Mouse (Mus musculus): ENCODE results near the gene Gnb1l.

Gnb1l gene

DNA sequence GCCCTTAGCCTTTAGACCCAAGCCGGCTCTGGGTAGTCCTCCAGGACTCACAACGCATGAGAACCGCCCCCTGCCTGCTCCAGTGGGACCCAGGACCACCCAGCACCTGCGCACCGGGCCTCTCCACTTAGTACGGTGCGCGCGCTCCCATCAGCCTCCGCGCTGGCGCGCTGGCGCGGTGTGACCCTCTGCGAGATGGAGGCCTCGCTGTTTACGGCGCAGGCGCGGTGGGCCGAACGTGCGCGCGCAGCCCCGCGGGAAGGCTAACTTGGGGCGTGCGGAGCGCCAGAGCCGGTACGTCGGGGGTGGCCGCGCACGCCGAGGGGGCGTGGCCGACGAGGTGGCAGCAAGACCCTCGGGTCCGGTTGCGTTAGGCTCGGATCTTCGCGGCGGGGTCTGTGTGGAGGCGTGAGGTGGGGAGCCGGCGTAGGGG is at the start of gene Gnb1l, which contains the start of gene Rtl10:
Gene Gnb1l, plus strand, starts transcription at position 156 of the 433 bp plus-strand sequence.
Gene Rtl10, plus strand, starts transcription at position 344 of the 433 bp plus-strand sequence.
- DNase-seq (ENCODE audit: low spot score in 2 of 2), result peak; percentile 96 to 97

DNA sequence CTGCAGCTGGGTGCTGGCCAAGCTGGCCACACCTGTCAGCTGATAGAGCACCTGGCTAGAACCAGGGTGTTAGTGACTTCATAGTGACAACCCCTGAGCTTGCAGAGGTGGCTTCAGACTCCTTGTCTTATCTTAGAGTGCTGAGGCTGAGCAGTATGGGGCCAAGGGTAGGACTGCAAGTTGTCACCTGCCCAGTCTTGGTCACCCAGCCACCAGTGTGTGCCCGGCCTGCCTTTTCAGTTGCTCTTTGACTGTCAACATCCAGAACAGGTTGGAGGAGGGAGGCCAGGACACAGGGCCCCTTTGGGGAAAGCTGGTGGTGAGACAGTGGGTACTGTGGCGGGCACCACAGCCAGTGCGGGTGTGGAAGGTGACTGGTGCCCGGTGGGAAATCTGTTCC is 49.5 kb upstream of the Gnb1l start:
- no peak for DNase-seq (ENCODE audit: low spot score in 2 of 2)

DNA sequence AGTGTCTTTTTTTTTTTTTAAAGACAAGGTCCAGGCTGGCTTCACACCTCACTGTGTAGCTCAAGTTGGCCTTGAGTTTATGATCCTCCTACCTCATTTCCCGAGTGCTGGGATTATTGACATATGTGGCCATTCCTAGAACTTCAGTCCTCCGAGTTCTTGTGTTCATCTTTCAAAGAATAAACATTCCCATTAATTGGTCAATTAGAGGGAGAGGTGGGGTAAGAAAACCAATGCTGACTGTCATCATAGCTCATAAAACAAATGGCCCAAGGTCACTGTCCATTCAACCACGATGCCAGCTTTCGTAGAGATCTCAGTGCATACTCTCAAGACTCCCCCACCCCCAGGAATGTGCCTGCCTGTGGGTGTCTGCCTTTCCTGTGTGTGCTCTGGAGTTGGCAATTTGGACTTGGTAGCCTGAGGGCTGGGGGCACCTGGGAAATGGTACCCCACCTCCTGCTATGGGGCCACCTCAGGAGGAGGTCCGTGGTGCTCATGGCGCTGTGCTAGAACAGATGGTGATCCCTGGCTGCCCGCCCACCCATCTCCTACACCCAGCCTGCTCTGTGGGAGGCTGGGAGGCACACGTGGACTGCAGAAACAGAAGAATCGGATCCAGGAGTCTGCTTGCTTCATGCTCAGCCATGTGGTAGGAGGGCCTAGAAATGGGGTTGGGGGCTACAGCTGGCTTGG is 46.9 kb upstream of the Gnb1l start:
- DNase-seq (ENCODE audit: low spot score in 2 of 2), result no peak

DNA sequence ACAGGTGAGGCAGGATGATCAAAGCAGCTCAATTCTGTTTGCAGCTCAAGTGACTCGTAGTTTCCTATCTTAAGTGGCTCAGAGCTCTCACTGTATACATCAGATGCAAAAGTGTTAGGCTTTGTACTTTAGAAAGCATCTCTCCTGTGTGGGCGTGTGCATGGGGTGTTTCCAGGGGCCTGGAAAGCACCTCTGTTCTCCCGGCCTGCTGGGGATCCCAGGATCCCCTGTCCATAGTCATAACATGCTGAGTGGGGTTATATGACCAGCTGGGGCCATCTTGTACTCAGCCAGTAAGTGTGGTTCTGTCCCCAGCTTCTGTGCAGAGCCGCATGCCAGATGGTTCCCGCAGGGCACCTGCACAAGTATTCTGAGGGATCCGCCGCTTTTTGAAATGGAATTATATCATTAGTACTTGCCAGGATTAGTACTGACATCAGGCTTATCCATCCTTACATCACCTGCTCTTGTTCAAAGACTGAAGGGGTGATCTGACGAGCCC is 46.1 kb upstream of the Gnb1l start:
- no peak for DNase-seq (ENCODE audit: low spot score in 2 of 2)

DNA sequence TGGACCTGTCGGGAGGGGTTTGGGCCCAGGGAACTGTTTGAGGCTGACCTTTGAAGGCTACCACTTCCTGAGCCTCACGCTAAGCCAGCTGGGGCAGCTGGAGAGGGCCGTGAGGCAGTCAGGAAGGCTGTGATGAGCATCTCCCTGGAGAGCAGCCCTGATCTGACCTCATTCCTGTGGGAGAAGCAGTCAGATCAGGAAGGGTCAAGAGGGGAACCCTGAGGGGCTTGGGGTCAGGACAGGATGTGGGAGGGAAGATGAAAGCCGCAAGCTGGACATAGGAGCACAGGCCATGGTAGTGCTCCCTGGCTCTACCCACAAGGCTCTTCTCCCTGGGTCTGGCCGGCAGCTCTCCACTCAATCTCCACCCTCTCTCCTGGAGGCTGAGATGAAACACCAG is 44.7 kb upstream of the Gnb1l start:
- no peak for DNase-seq (ENCODE audit: low spot score in 2 of 2)

DNA sequence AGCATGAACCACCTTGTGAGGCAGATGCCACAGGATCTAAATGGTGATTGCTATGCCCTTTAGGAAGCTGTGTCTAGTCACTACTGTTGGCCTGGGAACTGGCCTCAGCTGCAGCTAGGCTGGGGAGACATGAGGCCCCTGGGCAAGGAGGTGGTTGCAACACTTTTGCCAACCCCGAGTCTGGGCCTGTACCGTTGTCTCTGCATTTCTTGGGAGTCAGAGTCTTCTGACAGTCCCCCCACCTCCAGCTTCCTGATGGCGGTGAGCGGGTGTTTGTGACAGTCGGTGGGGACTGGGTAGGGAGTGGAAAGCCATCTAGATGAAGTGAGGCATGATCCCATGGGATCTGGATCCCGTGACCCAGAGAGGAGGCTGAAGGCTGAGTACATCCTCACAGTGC is 43.1 kb upstream of the Gnb1l start:
- DNase-seq (ENCODE audit: low spot score in 2 of 2), result no peak

DNA sequence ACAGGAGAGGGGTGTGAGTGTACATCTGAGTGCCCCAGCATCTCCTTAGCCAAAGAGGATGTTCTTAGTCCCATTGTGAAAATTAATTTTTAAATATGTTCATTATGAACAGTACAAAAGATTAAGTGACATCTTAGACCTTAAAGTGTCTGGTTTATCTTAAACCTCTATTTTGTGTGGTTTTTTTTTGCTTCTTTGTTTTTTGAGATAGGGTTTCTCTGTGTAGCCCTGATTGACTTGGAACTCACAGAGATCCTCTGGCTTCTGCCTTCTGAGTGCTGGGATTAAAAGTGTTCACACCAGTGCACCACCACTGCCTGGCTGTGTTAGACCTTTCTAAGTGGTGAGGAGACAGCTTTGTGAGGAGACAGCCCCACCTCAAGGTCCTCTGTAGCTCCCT is 39.9 kb upstream of the Gnb1l start:
- DNase-seq (ENCODE audit: low spot score in 2 of 2), result no peak

DNA sequence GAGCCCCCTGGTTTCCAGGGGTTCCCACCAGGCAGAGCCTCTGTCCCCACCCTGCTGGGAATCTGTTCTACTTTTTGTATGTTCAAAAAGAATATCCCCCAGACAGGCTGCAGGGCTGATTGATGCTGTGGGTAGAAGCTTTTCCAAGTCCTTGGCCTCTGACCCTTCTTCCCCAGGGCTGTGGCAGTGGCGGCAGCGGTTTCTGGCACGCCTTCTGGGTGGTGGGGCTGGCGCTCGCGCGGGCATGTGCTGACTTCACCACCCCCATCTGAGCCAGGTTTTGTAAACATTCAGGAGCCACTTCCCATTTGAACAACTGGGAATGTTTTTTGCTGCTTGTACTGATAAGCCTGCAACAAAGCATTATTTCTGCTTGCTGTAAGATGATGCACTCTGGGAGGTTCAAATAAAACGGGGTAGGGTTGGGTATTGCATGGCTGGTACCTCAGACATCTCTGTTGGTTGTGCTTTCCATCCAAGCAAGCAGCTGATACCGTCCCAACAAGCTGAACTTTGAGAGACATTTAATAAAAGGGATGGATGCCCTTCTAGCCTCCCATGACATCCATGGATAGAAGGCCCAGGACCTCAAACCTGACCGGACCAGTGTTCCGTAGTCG is 39.1 kb upstream of the Gnb1l start:
- peak; percentile 58 to 69 for DNase-seq (ENCODE audit: low spot score in 2 of 2)

DNA sequence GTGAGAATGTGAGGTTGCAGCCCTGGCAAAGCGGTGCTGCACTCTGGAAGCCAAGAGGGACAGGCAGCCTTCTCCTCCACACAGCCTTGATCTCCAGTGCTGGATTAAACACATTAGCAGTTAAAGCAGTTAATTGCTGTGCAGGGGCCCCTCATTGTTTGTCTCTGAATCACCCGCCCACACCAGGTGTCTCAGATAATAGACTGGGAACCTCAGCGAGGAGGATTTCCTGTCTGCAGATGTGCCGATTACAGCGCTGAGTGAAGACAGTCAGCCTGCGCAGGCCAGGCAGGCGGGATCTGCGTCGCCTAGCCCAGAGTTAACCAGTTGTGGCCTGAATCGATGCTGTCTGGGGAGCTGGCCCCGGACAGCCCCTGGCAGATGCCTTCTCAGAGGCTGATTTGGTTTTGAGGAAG is 38.5 kb upstream of the Gnb1l start:
- DNase-seq (ENCODE audit: low spot score in 2 of 2), result peak; percentile 82 to 86

DNA sequence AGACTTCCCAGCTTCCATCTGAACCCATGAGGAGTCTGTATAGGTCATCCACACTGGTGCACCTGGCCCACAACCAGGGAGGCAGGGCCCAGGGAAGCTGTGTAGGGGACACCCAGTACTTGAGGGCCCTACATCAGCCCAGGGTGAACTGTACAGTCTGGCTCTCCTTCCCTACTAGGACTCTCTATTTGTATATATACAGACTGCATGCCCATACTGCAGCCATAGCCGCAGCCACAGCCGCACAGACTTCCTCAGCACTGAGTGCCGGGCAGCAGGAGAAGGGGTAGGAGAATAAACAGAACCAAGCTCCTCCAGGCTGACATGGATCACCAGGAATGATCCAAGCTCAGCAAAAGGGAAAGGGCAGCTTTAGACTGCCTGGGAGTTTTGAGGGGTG is 37.7 kb upstream of the Gnb1l start:
- no peak for DNase-seq (ENCODE audit: low spot score in 2 of 2)

DNA sequence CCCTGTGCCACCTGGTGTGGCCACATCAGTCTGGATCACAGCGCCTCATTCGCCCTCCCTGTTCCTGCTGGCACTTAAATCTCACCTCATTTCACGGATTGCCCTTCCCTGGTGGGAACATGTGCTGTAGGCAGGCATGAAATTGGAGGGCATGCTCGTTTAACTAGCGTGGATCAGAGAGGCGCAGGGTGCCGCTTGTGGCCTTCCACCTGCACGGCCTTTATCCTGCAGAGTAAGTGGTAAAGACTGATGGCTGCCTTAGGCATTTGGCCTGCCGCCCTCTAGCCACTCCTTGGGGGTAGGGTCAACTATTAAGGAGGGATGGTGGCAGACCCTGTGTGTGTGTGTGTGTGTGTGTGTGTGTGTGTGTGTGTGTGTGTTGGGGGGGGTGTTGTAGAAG is 36.5 kb upstream of the Gnb1l start:
- DNase-seq (ENCODE audit: low spot score in 2 of 2), result peak in 1 of 2 experiments; percentile 38

DNA sequence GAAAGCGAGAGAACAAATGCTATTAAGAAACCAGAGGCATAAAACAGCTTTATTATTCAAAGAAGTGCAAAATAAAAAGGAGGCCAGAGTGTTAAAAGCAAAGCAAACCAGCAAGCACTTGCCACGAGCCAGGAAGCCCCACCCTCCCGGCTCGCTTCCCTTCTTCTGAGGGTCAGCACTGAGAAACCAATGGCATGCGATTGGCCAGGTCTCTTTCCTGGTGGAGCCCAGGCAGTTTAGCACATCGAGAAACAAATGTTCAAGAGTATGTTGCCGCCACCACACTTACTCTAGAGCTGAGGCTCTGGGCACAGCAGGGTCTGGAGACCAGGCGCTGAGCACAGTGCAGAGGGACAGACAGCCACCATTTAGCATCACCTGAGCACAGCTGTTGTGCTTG is 35.9 kb upstream of the Gnb1l start:
- peak in 1 of 2 experiments; percentile 46 for DNase-seq (ENCODE audit: low spot score in 2 of 2)

DNA sequence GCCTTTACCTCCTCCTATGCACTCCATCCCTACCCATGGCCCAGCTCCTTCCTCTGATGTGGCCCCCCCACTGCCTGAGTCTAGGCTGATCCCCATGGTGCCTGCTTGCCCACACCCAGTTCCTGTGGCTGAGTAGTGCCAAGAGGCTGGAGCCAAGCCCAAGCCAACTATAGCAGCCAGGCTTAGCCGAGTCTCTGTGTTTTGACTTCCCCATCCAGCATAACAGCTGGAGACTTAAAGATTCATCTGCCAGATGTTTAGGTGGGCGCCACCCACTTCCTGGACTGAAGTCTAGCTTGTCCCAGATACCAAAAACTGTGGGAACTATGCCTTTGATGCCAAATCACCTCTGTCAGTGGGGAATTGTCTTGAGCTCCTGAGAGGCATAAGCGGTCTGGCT is 34.2 kb upstream of the Gnb1l start:
- DNase-seq (ENCODE audit: low spot score in 2 of 2), result no peak

DNA sequence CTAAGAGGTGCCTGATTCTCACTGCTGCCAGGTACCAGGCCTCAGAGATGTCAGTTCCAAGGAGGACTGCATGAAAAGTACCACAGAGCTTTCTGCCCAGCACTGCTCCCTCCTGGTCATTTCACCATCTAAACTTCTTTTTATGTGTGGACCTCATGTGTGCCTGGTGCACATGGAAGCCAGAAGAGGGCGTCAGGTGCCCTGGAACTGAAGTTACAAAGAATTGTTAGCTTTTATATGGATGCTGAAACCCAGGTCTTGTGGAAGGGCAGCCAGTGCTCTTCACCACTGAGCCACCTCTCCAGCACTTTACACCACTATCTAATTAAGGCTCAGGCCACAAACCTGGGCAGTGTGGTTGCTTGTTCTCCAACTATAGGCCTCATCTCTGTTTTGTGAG is 27.7 kb upstream of the Gnb1l start:
- DNase-seq (ENCODE audit: low spot score in 2 of 2), result no peak

DNA sequence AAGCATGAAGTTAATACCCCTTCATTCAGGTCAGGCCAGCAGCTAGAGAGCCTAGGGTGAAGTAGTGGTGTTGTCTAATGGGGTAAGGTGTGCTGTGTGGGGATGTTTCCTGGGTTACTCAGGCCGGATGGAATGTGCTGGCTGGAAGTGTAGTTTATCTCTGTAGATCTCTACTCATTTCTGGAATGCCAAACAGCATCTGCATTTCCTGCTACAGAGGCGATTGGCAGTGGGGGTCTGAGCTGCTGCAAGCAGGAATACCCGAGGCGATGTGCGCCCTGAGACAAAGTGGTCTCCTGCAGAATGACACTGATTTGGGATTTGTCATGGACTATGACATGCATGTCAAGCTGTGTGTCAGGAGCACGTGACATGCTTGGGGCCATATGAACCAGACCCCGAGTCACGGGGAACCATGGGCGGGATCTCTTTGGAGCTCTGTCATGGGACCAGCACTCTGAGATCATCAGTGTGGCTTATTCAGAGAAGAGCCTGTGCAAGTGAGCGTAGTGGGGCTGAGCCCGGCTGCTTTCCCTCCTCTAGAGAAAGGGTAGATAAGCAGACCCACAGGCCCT is 27.0 kb upstream of the Gnb1l start:
- no peak for DNase-seq (ENCODE audit: low spot score in 2 of 2)

DNA sequence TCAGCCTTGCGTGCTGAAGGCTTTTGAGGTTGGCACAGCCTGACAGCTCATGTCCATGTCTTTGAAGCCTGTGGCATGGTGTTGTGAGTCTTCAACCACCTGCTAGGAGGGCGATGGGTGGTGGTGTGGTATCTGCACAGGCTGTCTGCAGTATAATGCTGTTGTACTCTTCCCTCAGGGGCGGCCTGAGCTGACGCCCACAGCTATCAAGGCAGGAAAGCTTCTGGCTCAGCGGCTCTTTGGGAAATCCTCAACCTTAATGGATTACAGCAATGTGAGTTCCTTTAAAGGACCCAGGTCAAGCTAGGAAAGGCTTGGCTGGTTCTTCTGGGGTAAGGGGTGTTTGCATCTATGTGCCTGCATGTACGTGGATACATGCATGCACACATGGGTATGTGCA is 26.5 kb upstream of the Gnb1l start:
- no peak for DNase-seq (ENCODE audit: low spot score in 2 of 2)

DNA sequence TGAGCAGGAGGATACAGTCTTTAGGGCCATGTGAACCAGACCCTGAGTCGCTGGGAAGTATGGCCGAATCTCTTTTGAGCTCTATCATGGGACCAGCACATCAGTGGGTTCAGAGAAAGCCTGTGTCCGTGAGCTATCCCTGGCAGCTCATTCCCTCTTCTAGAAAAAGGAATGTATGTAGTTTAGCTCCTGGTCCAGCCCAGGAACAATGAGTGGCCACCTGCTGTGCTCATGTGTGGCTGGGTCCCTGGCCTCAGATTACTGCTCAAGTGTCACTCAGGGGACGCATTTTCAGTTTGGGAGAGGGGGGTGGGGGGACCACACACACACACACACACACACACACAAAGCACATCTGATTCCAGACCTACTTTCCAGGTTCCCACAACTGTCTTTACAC is 26.1 kb upstream of the Gnb1l start:
- DNase-seq (ENCODE audit: low spot score in 2 of 2), result no peak

DNA sequence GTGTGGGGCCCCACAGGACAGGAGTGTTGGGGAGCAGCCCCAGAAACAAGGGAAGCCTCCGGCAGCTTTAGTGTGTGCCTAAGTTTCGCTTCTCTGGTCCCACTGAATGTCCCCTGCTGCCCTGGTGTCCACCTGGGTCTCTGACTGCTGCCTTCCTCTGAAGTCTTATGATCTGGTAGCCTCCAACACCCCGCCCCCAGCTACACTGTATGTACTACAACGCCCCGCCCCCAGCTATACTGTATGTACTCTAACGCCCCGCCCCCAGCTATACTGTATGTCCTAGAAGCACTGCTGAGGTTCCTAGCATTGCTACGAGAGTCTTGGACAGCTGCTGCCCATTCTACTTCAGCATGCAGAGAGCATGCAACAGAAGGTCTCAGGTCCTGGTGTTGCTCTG is 25.5 kb upstream of the Gnb1l start:
- DNase-seq (ENCODE audit: low spot score in 2 of 2), result no peak

DNA sequence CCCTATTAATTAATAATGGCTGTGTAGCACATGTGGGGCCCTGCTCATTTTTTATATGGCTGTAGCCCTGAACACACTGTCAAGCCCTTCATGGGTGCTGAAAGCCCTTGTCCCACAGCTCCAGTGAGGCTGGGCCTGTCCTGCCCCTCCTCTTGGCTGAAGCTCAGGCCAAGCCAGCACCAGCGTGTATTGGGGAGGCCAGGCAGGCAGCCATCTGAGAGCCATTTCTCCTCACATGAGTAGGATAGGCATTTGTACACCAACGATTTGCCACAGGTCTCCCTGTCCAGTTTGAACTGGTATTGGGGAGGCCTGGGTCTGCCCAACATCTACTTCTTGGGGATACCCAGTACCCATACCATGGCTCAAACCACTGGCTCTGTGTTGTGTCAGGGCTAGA is 24.5 kb upstream of the Gnb1l start:
- DNase-seq (ENCODE audit: low spot score in 2 of 2), result no peak

DNA sequence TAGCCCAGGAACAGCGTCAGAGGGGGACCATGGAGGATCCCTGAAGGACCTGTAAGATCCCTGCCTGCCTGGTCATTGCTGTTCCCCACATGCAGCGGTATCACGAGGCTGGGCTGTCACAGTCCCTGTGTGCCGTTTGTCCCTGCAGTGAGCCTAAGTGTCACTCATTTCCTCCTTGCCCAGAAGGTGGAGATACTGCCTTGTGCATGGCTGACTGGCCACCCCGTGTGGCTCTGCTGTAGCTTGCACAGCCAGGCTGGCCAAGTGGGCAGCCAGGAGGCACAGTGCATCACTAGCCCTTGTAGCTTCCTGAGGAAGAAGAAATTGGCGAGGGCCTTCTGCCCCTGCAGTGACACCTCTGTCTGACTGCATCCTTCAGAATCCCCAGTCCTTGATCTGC is 20.5 kb upstream of the Gnb1l start:
- no peak for DNase-seq (ENCODE audit: low spot score in 2 of 2)

DNA sequence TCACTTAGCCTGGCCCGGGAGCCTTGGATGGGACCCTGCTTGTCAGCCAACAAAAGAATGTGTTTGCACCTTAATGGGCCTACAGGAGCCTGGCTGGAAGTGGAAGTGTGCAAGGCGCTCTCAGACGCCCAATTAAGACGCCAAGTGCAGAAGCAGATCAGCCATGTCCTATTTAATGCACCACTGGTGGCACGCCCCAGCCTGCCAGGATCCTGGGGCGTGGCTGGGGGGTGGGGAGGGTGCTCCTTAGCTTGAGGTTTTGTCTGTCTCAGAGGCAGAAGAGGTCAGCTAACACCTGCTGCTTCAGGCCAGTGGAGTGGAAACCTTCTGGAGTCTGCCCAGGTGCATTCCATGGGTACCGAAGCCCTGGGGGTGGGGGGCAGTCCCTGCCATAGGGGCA is 18.8 kb upstream of the Gnb1l start:
- no peak for DNase-seq (ENCODE audit: low spot score in 2 of 2)

DNA sequence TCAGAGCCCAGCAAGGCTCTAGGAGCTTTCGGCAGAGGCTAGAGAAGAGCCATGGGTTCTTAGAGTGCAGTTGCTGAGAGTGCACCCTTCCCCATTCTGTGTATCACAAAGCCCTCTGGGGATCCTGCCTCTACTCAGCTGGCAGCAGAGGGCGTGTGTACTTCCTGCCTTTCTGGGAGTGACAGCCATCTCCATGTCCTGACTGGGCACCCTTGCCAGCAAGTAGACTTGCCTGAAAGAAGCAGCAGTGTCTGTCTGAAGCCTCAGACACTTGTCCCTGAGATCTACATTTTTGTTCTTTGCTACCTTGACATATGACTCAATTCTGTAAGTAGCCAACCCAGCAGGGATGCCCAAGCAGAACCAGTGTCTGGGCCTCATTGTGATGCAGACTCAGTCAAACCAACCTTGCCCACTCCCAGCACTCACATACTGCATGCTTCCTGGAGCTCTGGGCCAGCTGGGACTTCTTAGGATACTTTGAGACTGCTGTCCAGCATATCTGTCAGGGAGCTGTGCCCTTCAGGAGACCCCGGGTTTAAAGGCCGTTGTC is 17.5 kb upstream of the Gnb1l start:
- DNase-seq (ENCODE audit: low spot score in 2 of 2), result no peak

DNA sequence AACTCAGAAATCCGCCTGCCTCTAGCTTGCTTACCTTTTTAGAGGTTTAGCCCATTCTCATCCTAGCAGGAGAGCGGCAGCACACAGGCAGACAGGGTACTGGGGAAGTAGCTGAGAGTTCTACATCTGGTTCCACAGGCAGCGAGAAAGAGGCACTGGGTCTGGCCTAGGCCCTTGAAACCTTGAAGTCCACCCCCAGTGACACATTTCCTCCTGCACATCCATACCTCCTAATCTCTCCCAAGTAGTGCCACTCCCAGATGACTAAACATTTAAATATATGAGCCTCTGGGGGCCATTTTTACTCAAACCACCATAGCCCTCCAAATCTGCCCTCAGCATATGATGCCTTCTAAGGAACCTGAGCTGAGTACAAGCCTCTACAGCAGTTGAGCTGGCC is 16.1 kb upstream of the Gnb1l start:
- no peak for DNase-seq (ENCODE audit: low spot score in 2 of 2)
